Mouse (Mus musculus) T-helper 17 cell (primary cell): ENCODE measurements around the gene Tldc1.

ENCODE experiments used
- in situ Hi-C, 2 experiments: fragments of 300-600 bp; cut with MboI, MseI; formaldehyde crosslinking; loops; 1 replicate in 1 of 2; 2 replicates in 1 of 2; pipeline ENCODE4 v1.15.1; 2025; ENCODE audit warnings: high pct_unique_total_duplicates in 2 of 2

Tldc1 gene

GRCm38 (mm10) chr8:119732072-119732471, 46.1 kb downstream of the Tldc1 start:
- in situ Hi-C loops, result no loop called here

GRCm38 (mm10) chr8:119728351-119728895, 49.8 kb downstream of the Tldc1 start:
- in situ Hi-C loops, result no loop called here

- in situ Hi-C loops, result no loop called here
Measured at GRCm38 (mm10) chr8:119727093-119727492, 51.1 kb downstream of the Tldc1 start.

DNA sequence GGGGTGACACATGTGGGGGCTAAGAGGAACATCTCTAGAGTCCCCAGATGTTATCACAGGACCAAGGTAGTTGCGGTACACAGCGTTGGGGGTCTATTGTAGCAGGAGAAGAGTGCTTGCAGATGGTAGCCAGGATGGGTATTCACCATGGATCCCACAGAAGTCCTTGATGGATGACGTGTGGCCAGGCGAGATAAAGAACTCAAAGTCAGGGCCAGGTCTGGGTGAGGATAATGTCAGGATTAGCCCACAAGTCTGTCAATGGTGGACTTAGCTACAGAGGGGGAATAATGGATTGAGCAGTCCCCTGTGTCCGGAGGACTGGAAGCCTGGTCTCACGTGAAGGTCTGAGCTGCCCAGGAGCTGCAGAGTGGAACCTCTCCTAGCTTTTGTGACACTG, 53.6 kb downstream of the Tldc1 start:
- in situ Hi-C loops, result no loop called here

GRCm38 (mm10) chr8:119723676-119724075, 54.5 kb downstream of the Tldc1 start:
- in situ Hi-C loops, result no loop called here

- in situ Hi-C loops, result no loop called here
Measured at GRCm38 (mm10) chr8:119722348-119722747, 55.9 kb downstream of the Tldc1 start.

- in situ Hi-C loops, result no loop called here
Measured at GRCm38 (mm10) chr8:119719011-119719501, 59.2 kb downstream of the Tldc1 start.

DNA sequence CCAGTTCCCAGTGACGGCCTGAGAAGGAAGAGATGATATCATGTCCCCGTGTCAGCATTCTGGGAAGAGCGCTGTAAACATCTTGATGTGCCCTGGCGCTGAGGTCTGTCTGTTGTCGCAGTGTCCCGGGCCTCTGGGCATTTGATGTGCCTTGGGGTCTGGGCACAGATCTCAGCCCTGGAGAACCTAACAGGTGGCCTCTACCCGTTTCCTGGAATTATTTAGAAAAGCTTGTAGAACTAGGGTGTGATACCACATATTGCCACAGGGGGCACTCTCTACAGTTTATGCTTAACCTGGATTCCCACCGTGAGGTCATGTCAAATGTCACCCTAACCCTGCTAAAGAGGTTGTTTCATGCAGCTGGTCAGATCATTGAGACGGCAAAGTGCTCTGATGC, 60.5 kb downstream of the Tldc1 start:
- in situ Hi-C loops, result no loop called here

- in situ Hi-C loops, result no loop called here
Measured at GRCm38 (mm10) chr8:119716730-119717299, 61.4 kb downstream of the Tldc1 start.

- in situ Hi-C loops, result no loop called here
Measured at GRCm38 (mm10) chr8:119715221-119715620, 63.0 kb downstream of the Tldc1 start.

GRCm38 (mm10) chr8:119713421-119713820, 64.8 kb downstream of the Tldc1 start:
- in situ Hi-C loops, result no loop called here

DNA sequence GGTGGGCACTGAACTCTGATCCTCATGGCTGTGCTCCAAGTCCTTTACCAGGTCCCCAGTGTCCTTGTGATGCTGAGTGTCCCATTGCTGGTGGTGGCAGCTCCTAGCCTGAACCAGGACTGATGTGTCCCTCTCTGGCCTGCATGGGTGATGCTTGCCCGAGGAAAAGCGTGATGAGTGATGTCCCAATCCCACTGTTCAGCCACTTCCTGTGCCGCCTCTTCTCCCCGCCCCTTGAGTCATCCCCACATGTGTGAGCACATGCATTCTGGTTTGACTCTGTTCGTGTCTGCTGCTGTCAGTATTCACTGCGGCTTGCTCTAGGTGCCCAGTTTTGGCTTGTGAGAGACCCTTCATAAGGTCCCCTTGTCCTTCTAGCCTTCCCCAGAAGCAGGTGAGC, 66.0 kb downstream of the Tldc1 start:
- in situ Hi-C loops, result no loop called here
